Mouse (Mus musculus): ENCODE data around the gene Osbpl2.

Gene Osbpl2

DNA sequence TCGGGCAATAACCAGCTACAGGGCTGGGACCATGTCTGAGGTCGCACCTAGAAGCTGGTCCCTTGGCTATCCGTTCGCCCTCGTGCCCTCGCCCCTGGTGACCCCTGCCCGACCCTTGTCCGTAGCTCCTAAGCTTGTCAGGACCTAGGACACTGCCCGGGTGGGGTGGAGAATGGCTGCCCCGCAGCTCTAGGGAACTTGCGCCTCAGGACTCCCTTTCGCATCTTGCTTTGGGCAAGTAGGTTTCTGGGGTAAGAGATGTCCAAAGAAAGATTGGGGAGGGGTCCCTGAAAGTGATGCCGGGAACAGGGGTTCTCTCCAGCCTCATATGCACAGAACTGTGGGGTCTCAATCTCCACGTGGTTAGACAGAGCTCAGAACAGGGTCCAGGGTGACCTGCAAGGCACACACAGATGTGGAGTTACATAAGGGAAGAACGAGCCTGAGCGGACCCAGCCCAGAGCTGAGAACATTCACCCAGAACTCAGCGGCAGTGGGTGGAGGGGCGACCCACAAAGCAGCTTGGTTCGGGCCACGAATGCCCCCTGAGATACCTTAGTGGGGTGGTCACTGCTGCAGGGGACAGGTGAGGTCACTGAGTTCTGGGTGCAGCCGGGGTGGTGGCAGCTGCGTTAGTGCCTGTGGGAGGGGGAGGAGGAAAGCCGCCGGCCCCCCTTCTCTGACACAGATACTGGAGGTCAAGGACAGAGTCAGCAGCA lies 14.3 kb upstream of the Osbpl2 start:
- no peak for DNase-seq (ENCODE audit: low spot score)

DNA sequence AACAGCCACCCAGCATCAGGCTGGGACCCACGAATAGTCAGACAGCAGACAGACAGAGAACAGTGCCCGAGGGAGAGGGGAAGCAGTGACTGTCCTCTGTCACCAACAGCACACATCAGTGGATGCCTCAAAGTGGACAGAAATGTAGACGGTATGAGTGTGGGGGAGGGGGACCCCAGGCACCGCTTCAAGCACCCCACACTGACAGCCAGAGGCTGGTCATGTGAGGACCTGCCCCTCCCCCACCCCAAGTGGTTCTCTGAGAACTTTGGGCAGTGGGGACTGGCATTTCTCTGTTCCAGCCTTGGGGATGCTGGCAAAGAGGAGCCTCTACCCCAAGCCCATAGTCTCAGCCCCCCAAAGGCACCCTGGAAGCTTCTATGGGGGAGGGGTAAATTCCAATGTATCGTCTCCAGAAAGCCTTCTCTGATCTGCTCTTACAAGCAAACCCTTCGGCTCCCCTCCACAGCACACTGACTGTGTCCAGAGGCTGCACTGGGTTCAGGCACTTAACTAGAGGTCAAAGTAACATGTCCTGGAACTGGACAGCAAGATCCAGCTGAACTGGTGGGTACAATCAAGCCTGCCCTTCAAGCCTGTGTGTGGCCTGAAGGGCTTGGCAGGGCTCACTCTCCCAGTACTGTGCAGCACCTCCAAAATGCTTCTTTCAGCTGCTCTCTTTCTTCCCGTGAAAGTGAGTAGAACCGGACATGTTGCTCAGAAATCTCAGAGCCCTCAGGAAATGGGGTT lies 13.5 kb upstream of the Osbpl2 start:
- no peak for DNase-seq (ENCODE audit: low spot score)

DNA sequence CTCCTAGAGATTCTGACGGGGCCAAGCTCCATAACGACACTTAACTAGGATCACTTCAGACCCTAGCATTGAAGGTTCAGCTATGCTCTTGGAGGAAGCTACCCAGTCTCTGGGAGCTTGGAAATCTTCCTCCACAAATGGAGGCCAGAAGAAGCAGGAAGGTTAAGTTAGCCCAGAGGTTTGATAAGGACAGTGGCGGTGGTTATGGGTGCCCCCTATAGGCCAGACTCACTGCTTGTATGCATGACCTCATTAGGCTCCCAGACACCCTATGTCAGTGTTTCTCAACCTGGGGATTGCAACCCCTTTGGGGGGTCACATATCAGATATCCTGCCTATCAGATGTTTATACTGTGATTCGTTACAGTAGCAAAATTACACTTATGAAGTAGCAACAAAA lies 12.0 kb upstream of the Osbpl2 start:
- DNase-seq (ENCODE audit: low spot score) = no peak

DNA sequence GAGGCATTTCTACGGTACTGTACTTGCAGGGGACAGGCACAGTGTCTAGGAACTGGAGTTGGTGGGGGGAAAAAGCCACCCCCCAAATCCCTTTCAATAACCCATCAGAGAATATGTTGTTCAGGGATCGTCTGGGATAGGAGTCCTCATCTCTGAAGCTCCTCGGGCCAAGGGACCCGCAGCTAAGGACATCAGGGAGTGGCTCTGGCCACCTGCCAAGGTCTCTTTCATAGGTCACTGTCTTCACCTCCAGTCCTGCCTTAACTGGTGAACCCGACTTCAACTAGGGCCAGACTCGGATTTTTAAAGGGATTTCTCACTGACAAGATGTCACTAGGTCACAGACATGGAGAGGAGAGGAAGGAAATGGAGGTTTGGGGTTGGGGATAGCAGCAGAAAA lies 10.8 kb upstream of the Osbpl2 start:
- no peak for DNase-seq (ENCODE audit: low spot score)

DNA sequence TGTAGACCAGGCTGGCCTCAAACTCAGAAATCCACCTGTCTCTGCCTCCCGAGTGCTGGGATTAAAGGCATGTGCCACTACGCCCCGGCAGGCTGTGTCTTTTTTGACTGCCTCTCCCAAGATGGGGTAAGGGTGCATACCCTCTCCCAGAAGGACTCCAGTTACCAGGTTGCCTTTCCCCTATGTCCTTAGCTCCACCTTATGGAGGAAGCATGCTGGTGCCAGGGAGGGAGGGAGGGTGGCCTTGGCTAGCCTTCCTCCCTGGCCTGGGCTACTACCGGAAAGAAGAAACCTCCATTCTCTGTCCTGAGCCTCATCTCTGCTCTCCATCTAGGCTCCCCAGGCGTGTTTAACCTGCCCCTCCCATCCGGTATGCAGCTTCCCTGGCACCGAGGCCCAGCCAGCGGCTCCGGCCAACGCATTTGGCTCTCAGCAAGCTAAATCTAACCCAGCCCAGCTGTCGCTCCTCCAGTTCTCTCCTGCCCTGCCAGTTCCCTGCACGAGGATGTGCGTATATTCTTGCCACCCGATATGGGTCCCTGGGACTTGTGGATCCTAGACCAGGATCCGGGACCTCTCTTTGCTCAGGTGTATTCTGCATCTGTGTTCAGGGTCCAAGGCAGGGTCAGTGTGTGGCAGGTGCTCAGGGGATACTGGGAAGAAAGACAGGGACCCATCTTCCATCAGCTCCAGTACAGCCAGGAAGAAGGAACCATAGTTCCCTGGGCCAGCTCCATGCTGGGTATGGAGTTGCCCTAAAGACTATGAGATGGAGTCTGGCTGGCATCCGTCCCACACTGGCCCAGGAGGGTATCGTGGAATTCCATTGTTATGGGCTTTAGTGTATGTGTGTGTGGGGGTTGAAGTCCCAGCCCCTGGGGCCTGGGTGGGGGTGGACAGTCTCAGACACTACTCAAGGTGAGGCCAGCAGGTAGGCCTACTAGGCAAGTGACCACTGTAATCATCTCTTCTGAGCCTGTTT lies 4.9 kb upstream of the Osbpl2 start:
- peak; percentile 67 for DNase-seq (ENCODE audit: low spot score)

DNA sequence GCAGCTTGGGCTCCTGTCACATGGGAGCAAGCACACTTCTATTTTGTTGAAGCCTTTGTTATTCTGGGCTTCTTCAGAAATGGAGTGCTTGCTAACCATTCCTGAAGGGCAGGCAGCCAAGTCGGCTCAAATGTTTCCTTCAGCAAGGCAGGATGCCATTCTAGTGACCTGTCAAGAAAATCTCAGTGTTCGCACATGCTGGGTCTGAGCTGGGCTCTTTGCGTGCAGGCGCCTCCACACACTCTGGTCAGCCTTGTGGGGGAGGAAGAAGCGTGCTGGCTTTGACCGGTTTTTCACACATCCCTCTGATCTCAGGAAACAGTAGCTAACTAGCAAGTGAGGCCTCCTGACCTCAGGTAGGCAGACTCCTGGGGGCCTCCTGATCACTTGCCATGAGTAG lies 3.8 kb upstream of the Osbpl2 start:
- peak; percentile 63 for DNase-seq (ENCODE audit: low spot score)

DNA sequence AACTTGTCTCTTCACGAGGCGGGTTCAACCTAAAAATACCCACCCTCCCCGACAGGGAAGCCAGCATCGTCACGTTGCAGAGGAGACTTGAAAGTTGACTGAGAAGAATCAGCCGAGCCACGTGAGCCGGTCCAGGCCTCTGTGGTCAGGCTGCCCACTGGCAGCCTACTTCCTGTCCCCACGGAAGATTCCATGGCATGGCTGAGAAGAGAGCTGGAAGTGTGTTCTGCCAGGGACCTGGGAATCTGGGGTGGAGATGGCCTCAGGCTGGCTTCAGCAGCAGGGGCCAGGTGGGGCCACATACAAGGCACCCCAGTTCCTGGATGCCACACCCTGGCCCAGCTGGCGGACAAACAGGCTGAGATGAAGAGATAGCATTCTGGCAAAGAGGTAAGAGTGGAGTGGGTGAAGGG lies 3.0 kb upstream of the Osbpl2 start:
- peak; percentile 59 for DNase-seq (ENCODE audit: low spot score)

DNA sequence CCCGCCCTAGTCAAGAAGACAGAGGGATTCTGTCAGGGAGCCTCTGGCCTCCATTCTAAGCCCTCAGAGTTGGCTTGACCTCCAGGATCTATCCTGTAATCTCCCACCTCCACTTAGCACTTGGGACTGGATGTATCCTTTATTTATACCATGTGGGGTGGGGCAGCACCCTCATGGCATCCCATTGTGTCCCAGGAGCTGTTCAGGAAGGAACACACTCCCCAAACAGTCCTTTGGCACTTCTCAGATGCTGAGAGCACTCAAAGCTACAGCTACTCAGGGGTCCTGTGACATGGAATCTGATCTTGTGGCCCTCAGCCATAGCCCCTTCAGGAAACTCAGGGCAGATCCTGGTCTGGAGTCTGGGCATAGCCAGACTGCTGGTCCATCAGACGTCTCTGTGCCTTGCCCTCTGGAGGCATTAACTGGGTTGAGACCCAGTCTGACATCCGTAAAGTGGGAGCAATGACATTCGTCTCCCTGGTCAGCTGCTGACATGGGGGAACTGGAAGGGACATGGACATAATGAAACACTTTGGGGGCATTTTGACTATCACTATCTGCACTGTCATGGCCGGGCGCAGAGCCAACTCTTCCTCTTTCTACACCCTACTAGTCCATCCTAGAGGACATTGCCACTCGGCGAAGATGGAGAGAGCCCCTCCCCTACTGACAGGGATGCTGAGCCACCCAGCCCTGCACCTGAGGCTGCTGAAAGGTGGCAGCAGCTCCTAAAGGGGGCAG lies 2.2 kb upstream of the Osbpl2 start:
- DNase-seq (ENCODE audit: low spot score) = no peak

DNA sequence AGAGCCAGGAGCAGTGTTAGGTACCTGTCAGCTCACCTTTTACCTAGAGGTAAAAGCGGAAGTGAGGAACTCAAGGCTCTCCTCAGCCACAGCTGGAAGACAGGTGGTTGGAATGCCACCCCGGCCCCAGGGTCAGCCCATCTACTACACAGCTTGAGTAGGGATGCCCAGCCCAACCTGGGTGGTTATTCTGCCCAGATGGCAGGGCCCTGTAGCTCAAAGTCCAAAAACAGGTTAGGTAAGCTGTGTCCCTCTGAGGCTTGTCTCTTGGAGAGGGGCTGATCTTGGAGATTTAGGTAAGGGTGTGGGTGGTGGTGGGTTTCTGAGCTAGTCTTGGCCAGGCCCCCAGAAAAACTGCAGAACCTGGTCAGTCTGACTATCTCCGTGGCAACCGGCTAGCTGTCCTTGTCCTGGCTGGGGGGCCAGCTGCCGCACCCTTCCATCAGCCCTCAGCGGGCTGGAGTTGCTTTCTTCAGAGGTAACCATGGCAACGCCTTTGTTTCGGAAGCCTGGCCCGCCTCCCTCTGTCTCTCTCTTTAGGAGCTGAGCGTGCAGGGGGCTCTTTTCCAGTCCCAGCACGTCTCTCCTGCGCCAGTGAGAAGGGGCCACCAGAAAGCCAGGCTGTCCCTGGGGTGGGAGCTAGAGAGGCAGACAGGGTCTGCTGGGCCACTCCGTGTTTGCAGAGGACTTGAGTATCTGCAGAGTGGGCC lies 1.5 kb upstream of the Osbpl2 start:
- peak; percentile 40 for DNase-seq (ENCODE audit: low spot score)

DNA sequence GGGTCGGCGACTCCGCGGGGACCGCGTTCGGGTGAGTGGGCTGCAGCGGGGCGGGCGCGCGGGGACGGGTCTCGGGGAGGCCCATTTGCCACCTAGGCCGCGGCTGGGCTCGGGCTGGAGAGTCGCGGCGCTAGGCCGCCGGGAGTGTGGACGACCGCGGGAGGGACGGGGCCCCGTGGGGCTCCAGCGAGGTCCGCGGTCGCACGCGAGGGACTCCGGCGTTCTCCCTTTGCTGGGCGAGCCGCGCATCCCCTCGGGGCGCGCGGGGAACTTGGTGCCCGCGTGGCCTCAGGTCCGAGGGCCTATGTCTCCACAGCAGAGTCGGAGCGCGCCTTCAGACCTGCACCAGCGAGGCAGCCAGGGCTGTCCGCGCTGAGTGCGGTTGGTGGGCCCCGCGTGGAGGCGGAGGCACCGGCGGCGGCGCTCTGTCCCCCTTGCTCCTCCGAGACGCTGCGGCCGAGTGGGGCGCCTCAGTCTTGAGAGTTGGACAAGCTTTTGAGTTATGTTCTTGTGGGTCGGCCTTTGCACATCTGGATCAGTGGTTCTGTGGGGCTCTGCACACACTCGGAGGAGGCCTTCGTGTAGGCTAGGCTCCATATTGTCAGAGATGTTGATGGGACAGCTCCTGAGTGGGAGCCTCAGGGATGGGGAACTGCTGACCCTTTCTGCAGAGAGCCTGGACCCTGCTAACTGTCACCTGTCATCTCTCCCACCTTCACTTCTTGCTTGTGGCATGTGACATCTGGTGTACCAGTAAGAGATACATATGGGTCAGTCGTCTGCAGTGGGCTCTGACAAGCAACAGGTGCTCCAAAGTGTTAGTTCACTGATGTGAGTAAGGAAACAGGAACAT lies 559 bp downstream of the Osbpl2 start:
- DNase-seq (ENCODE audit: low spot score) = peak; percentile 29

DNA sequence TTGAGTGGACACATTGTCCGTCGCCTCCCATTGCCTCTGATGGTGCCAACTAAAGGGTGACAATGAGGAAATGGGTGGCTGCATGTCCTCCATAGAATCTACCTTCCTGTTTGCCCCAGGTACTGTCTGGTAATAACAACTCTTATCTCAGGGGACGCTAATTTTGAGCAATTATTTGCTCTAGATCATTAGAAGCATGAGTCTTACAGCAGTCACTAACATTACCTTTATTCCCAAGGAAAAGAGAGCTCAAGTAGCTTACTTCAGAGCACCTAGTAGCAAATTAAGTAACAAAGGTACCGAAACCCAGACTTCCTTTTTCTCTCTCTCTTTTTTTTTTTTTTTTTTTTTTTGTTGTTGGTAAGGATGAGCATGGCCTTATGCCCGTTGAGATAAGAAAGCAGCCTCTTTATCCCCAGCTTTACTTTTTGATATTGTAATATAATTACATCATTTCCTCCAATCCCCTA lies 1.2 kb downstream of the Osbpl2 start:
- DNase-seq (ENCODE audit: low spot score) = no peak

DNA sequence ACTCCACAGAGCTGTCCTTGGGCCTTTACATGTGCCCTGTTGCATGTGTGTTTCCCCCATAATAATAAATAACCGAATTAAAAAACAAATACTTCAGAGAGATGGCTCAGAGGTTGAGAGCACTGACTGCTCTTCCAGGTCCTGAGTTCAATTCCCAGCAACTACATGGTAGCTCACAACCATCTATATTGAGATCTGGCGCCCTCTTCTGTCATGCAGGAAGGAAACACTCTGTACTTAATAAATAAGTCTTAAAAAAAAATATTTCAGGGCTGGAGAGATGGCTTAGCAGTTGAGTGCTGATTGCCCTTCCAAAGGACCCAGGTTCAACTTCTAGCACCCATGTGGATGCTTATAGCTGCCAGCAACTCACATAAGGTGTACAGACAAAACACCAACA lies 5.1 kb downstream of the Osbpl2 start:
- DNase-seq (ENCODE audit: low spot score) = no peak

DNA sequence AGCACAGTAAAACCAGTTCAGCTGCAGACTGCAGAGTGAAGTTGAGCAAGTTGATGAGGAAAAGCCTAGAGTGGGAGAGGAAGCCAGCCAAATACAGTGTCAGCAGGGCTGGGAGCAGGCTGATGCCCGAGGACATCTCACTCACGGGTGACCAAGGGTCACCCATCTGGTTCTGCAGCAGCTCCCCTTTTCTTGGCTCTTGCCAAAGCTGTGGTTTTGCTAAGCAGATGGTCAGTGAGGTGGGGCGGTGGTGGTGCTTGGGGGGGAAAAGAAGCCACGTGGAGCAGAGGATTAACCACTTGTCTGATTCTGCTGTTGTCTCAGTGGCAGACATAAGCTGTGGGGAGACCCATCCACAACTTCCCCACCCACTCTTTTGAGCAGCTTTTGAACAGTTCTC lies 7.1 kb downstream of the Osbpl2 start:
- peak; percentile 23 for DNase-seq (ENCODE audit: low spot score)

DNA sequence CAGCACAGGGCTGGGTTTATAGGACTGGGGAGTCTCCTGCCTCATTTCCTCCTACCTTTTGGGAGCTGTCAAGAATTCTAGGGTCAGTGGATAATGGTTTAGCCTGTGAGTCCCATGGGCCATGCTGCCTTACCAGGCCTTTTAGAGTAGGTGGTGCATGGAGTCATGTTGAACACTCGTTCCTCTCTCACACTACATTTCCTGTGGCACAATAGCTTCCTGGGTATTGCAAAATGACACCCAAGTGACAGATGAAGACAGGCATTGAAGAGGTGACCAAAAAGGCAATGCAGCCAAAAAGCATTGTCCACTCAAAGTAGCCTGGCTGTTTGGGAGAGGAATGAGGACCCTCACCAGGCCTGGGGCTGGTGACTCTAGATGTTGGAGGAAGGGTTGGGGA lies 8.6 kb downstream of the Osbpl2 start:
- DNase-seq (ENCODE audit: low spot score) = no peak

DNA sequence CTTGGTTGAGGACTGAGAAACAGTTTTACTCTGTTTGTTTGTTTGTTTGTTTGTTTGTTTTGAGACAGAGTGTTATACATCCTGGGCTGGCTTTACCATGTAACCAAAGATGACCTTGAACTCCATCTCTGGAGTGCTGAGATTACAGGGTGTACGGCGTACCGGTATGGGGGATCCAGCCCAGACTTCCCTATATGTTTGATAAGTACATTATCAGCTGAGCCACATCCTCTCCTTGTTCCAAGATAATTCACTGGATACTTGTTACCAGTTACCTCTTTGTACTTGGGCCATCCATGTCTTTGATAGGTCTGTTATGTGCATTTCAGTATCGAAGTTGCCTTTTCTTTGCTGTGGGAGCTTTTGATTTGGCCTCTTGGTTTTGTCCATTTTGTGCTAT lies 14.1 kb downstream of the Osbpl2 start:
- no peak for DNase-seq (ENCODE audit: low spot score)

DNA sequence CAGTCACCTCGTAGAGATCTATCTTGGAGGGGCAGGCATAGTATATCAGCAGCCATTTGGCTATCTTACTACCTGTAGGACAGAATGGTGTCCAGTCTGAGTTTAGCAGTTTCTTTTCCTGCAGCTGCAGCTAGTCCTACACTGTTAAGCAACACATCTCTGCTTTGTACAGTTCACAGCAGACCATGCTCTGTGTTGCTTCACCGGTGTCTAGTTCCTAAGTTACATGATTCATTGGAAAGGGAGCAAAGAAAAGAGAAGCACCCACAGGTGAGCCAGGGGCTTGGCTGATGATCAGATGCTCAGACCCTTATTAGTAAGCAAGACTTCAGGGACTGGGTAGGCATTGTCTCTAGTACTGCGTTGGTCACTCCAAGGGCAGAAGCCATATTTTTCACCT lies 14.8 kb downstream of the Osbpl2 start:
- DNase-seq (ENCODE audit: low spot score) = no peak

DNA sequence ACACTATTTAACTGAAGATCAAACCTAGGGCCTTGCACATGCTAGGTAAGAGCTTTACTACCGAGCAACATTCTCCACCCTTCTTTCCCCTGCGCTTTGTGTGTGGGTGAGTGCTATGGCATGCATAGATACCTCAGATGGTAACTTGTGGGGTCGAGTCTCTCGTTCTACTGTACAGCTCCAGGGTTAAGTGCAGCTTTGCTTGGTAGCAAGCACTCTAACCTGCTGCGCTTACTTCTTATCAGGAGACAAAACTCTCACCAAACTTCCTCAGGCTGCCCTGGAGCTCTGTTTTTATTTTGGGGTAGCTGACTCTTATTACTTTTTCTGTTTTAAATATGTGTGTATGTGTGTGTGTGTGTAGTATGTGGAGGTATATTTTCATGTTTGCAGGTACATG lies 16.3 kb downstream of the Osbpl2 start:
- no peak for DNase-seq (ENCODE audit: low spot score)

DNA sequence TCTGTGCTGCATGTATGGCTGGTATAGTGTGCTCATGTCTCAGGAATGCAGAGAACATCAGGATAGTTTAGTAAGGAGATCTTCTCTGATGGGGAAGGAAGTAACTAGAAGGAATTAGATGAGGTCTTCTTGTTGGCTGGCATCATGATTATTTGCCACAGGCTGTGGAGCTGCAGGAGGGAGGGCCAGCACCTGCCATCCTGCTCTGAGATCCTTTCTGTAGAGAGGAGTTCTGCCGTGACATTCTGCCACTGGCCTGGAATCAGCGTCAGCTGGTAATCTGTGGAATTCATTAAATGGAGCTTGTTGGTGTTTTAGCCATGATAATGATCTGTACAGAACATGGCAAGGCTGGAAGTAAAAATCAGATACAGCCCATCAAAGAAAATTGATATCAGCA lies 27.0 kb downstream of the Osbpl2 start:
- DNase-seq (ENCODE audit: low spot score) = no peak

DNA sequence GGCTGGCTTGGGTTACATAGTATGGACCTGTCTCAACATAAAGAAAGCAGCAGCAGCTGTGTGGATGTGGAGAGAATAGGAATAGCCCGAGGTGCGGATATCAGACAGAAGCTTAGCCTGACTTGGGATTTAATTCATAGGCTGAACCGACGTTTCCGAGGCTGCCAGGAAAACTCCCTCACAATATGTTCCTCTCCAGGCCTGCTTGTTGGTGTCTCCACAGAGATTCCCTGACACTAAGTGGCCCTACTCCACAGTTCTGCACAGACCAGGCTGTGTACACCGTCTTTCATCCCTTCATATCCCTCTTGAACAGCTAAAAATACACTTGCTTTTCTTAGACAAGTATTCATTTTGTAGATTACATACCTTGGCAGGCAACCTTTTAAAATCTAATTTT lies 28.3 kb downstream of the Osbpl2 start:
- DNase-seq (ENCODE audit: low spot score) = no peak

DNA sequence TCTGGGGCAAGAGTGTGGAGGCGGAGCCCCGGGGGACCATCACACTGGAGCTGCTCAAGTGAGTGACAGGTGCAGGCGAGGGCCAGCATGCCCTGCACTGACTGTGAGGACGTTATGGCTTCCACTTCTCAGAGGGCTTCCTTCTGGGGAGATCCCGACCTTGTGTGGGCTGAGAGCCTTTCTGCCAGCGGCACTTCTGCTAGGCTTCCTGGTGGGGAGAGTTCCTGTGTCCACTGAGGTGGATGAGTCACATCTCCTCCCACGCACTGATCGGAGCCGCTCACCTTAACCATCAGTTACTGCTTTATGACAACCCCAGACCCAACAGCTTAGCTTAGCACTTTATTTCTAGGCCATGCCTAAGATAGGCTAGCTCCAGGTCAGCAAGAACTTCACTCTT lies 29.4 kb downstream of the Osbpl2 start:
- DNase-seq (ENCODE audit: low spot score) = no peak

All from urinary bladder, postnatal 25 days (tissue).